Mouse (Mus musculus): ENCODE results near the gene Pcdh9. TPM values are rescaled to one million over a fixed set of nuclear protein-coding genes. Genes with fewer than 3 reads are reported as not detected.
A peak's percentile ranks its signal among the peaks of the same experiment; 100 is the strongest.

Pcdh9 gene
- total RNA-seq, 2 experiments from 2014 or later, result 2.7 to 3.3 TPM

DNA sequence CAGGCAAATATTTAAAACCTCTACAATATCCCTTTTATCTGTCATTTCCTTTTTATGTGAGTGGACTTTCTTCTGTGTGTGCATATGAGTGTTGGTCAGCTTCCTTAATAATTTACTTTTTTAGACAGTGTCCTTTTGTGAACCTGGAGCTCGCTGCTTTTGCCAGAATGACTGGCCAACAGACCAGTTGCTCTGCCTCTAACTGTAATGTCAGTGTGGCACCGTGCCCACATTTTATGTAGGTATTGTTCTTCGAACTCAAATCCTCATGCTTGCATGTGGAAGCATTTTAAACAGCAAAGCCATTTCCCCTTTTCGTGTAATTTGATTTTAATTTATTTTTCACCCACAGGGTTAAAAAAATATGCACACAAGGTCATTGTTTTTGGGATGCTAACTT is 748.4 kb downstream of the Pcdh9 start:
- DNase-seq, result no peak

DNA sequence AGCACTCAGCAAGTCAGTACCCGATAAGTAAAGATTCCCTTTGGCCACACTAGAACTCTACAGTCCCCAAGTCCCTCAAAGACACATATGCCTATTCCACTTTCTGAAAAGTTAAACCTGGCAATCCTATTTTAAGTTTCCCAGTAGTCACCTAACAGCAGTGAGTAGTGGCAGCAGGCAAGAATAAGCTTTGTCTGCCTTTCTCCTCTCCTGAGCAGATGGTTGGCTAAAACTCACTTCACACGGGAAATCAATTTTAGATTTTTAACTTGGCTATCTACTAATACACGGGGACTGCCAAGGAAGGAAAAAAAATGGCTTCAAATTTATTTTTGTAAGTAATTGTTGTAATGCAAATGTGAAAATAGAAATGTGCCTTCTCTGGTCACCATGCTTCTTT is 763.5 kb downstream of the Pcdh9 start:
- no peak for DNase-seq

DNA sequence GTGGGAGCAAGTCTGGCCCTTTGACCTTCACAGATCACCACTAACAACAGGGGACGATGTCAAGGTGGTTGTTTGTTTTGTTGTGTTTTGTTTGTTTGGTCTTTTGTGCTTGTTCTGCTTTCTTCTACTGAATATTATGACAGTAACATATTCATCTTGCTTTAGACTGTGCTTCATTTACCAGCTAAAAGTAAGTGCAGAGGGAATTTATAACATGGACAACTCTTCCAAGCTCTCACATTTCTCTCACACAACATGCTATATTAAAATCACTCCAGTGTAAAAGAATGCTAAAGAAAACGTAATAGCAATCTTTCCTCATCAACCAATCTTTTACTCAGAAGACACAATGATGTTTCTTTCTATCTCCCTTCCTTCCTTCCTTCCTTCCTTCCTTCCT is 787.7 kb downstream of the Pcdh9 start:
- no peak for DNase-seq

DNA sequence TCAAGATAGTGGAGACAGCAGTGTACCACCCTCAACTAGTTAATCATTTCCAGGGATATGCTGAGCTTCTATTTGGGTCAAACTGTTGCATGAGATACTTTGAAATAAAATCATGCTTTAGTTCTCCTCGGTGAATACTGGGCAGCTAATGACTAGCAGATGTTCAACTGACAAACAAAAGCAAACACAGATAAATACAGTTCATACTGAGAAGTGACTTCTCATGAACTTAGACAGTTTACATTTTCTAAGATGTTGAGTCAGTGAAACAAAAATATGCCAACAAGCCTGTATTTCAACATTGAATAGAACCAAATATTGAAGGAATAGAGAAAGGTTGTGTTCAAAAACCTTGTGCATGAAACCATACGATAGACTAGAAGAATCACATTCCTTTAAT is 795.4 kb downstream of the Pcdh9 start:
- no peak for DNase-seq

DNA sequence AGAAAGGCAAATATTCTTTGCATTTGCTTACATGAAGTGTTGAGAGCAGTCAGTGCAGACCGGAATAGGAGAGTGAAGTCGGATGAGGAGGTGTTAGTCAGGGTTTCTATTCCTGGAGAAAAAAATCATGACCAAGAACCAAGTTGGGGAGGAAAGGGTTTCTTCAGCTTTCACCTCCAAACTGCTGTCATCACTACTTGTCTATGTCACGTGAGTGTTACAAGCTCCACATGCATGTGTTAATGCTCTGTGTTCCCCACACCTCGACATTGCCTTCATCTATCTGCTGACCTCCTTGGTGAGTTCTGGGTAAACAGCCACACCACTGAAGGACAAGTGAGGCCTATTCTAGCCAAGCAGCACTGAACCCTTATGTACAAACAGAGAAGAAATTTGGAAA is 797.7 kb downstream of the Pcdh9 start:
- peak; percentile 4 for DNase-seq

DNA sequence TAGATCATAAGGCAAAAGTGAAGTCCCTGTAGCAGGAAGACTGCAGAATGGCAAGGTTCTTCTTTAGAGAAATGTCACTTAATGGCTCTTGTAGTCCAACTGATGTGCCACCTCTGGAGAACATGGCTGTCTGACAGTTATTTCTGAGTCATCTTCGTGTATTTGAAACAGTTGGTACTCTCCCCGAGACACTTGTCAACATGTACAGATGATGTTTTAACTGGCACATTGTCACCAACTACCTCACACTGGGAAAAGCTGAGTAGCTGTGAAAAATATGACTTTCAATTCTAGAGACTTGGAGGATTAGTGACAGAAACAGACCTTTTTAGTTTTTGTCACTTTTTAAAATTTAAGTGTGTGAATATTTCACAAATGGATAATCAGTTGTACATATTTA is 804.8 kb downstream of the Pcdh9 start:
- no peak for DNase-seq

DNA sequence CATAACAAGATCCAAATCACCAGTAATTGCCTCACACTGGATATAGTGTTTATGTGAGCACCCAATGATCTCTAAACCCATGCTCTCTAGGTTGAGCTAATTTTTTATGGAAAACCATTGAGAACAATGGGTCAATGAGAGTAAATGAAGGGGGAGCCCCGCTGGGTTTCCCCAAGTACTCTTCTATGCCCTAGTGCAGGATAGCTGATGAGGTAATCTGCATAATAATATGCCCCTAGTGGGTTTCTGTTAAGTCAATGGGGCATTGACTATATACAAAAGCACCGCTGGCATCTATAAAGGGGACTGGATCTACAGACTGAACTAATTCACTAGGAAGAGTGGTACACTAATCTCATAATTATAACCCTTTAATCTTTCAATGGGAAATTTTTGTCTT is 807.3 kb downstream of the Pcdh9 start:
- no peak for DNase-seq

DNA sequence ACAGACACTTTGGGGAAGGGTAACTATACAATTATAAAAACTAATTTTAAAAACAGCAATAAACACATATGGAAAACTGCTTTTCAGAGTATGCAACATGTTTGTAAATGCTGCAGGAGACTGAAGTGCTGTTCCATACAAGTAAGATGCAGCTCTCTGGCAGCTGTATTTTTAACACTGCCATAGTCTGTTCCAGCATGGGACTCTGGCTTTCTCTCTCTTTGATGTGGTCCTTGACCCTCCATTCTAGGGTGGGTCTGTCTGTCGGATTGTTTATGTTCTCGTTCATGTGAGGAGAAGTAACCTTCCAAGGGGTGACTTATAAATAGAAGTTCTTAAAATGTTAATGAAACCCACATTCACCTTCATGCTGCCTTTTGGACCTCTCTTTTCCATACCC is 809.6 kb downstream of the Pcdh9 start:
- DNase-seq, result no peak

DNA sequence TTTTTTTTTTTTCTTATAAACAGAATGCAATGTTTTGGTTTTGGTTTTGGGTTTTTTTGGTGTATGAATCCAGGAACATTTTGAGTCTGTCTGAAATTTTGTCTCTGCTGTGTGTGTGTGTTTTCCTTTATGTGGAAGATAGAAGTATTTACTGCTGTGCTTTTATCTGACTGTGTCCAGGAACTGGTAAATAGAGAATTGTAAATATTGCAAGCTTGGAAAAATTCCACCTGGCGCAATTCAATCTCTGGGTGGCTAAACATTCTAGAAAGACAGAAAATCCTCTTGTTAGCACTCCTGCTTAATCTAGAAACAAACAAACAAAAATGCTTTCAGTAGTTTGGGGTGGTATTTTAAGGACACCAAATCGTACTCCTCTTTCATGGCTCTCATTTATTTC is 814.7 kb downstream of the Pcdh9 start:
- no peak for DNase-seq

DNA sequence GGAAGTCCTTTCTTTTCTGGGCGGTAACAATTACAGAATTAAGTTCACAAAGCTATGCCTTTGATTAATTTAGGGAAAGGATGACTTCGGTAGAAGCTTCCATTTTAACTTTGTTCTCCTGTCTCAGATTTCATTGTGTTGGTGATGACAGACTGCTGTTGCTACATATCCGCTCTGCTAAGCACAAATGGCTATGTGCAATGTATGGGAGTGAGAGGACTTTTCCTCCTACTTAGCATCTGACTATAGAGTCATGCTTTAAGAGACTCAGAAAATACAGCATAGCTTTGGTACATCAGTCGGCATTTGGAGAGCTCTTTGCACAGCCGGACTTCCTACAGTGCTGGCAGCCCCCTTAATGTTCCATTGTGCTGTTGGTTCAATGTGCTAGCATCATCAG is 818.1 kb downstream of the Pcdh9 start:
- DNase-seq, result no peak

DNA sequence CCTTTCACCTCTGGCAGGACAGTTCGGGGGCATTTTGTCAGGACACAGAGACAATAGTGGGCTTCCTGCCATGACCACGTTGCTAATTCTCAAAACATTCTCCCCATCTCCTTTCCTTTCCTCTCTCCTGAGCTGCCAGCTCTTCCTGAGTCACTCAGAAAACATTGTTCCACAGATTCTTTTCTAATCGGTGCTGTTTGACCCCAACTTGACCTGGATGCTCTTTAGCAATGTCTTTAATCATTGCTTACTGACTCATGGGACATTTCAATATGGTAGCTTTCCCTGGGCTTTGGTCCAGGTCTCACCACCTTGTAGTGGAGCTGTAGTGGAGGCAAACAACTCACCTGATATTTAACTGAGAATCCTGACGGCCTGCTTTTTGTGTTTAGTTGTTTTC is 820.3 kb downstream of the Pcdh9 start:
- DNase-seq, result no peak

DNA sequence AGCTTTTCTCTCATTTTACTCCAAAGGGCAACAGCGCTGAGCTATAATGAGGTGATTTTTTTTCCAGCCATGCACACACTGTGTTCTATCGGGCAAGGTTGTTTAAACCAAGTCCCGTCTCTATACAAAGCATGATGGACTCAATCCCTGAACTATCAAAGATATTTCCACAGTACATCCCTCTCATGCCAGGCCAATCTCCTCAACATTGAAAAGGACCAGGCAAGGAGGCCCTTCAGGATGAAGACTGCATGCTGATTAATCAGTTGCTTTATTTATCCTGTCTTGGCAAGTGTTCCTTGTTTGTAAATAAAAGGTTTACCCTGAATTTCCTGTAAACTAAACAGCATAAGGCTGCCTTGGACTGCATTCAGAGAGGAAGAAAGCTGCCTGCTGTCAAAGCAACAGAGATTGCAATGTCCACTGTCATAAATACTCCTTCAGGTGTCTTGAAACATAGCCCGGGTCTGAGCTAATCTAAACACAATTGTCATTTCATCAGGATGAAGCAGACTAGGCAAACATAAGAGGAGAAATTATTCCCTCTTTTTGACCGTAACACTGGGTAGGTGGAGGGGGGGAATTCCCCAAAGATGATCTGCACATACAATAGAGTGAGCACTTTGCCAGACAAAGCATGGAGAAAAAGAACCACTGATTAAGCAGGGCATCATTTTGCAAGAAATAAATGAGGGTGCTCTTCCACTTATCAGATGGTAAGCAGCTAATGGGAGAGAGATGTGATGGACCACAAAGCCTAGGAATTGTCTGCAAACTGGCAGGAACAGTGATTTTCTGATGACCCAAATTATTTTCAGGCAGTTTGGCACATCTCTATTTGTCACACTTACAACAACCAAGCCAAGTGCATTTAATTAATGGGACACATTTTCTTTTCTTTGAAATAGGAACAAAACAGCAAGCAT is 822.8 kb downstream of the Pcdh9 start:
- DNase-seq, result no peak

DNA sequence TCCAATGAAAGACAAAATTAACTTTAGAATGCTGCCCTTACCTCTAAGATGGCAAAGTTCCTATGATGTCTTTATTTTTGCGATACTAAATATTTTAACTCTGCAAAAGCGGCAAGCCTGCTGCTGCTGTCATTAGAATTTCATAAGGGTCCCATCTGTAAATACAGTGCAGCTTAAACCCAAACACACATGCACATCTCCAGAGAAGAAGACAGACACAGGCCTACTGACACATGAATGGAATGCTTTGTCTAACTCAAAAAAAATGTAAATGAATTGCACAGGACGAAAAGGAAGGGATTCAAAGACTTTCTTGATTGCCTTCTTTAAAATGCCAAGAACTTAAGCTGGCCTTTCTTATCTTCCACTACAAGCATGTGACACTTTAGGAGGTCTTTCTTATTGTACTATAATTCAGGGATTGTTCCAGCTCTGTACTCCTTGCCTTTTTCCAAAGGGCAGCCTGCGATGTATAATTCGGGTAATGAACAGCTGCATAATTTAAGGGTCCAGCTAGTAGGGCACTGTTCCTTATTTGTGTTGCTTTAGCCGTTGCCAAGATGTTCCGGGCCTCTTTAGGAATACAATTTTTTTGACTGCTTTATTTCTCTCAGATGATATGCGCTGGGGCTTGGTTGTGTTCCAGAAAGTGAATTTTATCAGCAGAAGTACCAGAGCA is 823.6 kb downstream of the Pcdh9 start:
- no peak for DNase-seq

DNA sequence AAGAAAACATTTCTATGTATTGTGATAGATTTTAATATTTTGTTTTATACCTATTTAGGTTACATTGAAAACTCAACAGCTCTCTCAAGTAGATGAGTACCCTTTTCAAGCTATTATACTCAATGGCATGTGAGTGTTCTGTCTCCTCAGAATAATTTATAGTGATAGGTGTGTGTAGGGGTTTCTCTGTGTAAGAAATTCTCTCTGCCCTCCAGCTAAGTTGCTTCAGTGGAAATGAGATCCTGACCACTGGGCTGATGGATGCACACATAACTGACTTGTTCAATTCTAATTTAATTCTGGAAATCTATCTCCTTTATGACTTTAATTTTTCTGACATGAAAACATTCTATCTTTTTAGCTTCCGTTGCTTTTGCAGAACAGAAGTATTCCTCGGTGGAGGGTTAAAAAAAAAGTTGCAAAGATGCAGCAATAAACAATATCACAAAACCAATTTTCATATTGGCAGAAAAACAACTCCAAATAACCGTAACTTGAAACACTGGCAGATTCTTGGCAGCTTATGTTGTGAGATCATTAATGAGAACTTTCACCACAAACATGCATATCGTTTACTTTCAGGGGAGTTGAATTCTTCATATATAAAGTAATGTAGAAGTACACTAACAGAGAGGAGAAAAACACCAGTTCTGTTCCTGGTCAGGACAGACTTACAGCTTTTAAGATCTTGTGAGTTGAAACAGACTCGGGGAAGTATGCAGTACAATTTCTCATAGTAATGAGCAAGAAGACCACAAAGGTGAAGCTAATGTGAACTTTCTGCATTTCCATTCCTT is 828.5 kb downstream of the Pcdh9 start:
- DNase-seq, result no peak

DNA sequence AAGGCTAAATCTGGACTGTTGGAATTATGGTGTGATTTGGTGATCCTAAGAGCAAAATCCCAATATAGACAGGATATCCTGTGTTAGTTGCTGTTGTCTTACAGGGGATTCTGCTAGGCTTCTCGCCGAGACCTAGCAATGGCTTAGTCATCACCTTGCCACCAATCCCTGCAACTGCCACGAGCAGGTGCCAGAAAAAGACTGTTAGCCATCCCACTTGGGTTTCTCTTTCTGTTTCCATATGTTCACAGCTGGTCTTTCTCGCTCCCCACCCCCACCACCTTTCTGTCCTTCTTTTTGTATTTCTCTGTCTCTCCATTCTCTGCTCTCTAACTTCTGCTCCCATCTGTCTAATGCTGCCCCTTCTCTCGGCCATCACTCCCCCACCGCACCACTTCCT is 831.7 kb downstream of the Pcdh9 start:
- DNase-seq, result no peak

DNA sequence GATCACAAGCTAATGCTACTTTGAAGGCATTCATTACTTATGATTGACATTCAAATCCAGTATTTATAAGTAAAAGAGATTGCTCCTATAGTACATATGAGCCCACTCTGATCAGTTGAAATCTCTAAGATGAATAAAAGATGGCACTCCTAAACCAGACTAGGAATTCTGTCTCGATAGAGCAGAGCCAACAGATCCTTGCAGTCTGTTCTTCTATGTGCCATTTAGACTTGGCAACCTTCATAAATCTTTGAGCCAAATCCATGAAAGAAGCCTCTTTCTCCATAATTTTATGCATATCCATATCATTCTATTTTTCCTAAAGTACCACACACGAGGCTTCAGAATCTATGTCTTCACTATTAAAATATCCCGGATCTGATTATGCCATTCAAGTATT is 834.5 kb downstream of the Pcdh9 start:
- no peak for DNase-seq

DNA sequence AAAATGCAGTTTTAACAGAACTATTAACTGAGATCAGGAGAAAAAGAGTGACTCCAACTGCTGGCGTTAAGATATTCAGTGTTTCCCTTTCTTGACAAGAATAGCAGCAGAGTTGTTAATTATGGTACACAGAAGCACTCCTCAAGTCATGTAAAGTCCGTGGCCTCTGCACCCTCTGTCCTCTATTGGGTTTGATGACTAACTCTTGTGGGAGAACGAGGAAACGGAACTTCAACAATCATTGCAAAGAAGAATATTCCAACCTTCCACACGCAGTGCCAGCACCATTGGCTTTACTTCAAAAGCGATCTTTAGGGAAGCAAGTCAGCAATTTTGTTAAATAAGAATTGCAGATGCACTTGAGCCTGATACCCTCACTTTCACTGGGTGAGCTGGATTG is 849.9 kb downstream of the Pcdh9 start:
- no peak for DNase-seq

DNA sequence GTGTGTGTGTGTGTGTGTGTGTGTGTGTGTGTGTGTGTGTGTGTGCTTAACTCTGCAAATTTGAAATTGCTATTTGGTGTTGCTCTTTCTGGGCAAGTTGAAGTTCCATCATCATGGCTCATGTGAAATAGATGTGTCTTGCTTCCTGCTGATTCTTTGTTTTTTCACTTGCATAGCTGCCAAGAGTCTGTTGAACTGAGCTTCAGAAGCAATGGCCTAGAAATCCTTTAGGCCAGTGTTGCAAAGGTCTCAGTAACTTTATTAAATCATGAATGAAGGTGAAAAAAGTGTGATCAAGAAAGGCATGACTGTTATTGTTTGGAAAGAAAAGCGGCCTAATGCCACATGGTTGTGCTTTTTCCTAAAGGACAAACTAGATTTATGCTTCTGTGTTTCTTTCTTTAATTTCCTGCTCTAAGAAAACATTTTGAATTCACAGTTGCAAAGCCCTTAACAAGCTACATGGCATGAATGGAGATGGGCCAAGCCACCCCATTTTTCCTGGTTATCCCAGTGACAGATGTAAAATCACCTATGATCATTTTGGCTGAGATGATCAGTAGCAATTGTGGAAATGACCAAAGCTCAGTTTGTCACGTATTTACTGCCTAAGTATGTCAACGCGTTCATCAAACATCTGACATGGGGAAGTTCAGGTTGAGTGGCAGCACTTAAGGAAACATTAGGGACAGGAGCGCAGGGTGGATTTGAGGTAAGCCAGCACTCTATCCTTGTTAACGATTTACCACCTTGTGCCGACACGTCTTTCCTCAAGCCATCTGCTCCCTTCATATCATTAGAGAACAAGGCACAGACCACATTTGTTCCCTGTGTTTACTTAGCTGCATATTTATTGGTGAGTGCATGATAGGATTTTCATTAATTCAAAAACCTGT is 850.9 kb downstream of the Pcdh9 start:
- DNase-seq, result no peak

DNA sequence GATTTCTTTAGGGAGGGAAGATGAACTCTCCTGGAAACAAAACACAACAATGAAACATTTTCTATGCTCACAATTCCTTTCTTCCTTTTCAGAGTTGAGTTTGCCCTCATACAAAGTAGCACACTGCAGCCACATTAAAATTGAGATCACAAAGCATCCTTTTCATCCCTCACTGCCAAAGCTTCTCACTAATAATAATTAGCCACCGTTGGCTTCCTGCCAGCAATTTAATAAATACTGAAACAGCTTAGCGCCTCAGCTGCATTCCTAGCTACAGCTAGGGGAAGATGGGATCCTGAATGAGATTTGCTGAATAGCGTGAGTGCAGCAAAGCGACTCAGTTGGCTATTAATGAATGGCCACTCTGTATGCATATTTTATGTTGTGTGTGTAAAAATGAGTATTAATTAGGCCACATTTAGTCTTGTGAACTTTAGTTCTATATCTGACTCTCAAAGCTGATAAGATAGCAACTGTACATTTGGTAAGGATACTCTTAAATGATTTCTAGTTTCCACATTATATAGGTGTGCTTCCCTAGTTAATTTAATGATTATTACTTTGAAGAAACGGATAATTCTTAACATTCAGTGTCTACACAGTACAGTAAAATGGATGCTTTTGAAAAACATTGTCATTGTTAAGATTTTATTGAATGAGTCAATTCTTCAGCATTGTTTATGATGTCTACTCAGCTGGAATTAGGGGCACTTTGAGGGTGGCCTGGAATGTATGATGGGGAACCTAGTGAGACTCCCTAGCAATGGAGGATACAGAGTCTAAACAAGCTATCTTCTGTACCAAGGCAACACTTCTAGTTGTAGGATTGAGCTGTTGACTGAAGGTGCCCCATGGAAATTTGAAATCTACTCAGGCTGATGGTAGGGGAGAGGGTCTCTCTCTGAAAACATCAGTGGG is 881.1 kb downstream of the Pcdh9 start:
- DNase-seq, result no peak
